Mouse (Mus musculus): ENCODE data around the gene Cenpe.

DNA sequence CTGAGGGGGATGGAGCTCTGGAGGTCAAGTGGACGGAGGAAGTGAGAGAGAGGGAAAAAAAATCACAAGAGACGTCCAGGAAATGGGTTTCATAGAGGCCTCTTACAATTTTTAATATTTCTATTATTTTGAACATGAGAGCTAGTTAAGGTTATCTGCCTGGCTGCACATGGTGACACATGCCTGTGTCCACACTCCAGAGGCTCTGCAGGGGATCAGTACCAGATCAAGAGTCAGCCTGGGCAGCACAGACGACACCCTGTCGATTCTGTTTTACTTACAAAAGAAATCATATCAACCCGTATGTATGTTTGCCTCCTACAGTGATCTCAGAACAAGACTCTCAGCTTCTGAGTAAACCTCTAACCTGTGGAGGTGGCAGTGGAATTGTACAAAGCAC lies 56.3 kb downstream of the Cenpe start:
- TF ChIP-seq CTCF (IDR thresholded peaks at IDR 0.05; ENCODE audit: extremely low read depth, insufficient read depth, low read length): no peak
- no peak for TF ChIP-seq POLR2A (IDR thresholded peaks at IDR 0.05; ENCODE audit: extremely low read depth, insufficient read depth, low read length)

Data from cortical plate, adult 2 months (tissue).